24 mouse cellular contexts compared by ENCODE assay signal in genomic region chr1:61263466-61263865, GRCm38 (mm10).
DNase-seq lines count a peak whose midpoint lies in the region; ATAC-seq lines count a peak whose summit lies in the region.
"Had no signal": no experiment of that assay in that cellular context is flagged by ENCODE, and none has a peak within 500 bp of the region (broad histone marks: within the 10 kb centered on the region; RNA-seq: fewer than 3 reads in every experiment).

No protein-coding gene starts in this region.

- no peak overlapping the region for H3K27ac ChIP-seq in heart, embryonic 16.5 days (ENCODE audit: low read length)
- H3K27ac ChIP-seq in limb, embryonic 11.5 days (replicated peaks; ENCODE audit: low read depth, low read length): no peak overlapping the region
- H3K27ac ChIP-seq in limb, embryonic 10.5 days: no peak overlapping the region
- H3K27ac ChIP-seq in stomach, embryonic 15.5 days: no peak overlapping the region
- H3K27ac ChIP-seq: embryonic facial prominence, embryonic 15.5 days; hindbrain, embryonic 13.5 days; neural tube, embryonic 12.5 days had no signal

- no peaks in the 10 kb centered on the region for H3K27me3 ChIP-seq in heart, embryonic 16.5 days (ENCODE audit: control insufficient read depth, insufficient read depth, low read length)
- H3K27me3 ChIP-seq in limb, embryonic 11.5 days (ENCODE audit: control insufficient read depth, insufficient read depth, low read length): no peaks in the 10 kb centered on the region
- H3K27me3 ChIP-seq in limb, embryonic 10.5 days (ENCODE audit: low read depth, poor library complexity, severe bottlenecking): peaks cover 16% of the 10 kb centered on the region; the same call in 1 of the 2 replicates
- no peaks in the 10 kb centered on the region for H3K27me3 ChIP-seq in stomach, embryonic 15.5 days (replicated peaks)
- H3K27me3 ChIP-seq: hindbrain, embryonic 13.5 days; megakaryocyte, embryonic 14.5 days; neural tube, embryonic 12.5 days had no signal

- H3K4me1 ChIP-seq in heart, embryonic 16.5 days (ENCODE audit: control insufficient read depth, insufficient read depth, low read length): peaks cover 4% of the 10 kb centered on the region; the same call in 1 of the 2 replicates
- H3K4me1 ChIP-seq in limb, embryonic 11.5 days (ENCODE audit: control insufficient read depth, insufficient read depth, low read length): 0 out of 2 replicates have a peak, but pooled peaks cover 5% of the 10 kb centered on the region
- peaks cover 22% of the 10 kb centered on the region for H3K4me1 ChIP-seq in limb, embryonic 10.5 days
- no peaks in the 10 kb centered on the region; the same call in 1 of the 2 replicates for H3K4me1 ChIP-seq in stomach, embryonic 15.5 days
- H3K4me1 ChIP-seq: megakaryocyte, embryonic 14.5 days had no signal

- peak overlapping the region; percentile 11 for H3K4me2 ChIP-seq in heart, embryonic 16.5 days (ENCODE audit: low read depth, low read length)
- H3K4me2 ChIP-seq in limb, embryonic 11.5 days (ENCODE audit: low read depth, severe bottlenecking): no peak overlapping the region
- H3K4me2 ChIP-seq in stomach, embryonic 15.5 days: 0 out of 2 replicates have a peak overlapping the region, but pooled peaks have one; percentile 1
- H3K4me2 ChIP-seq: embryonic facial prominence, embryonic 15.5 days; hindbrain, embryonic 13.5 days; neural tube, embryonic 12.5 days had no signal

- H3K36me3 ChIP-seq in heart, embryonic 16.5 days (ENCODE audit: control insufficient read depth, insufficient read depth): no peaks in the 10 kb centered on the region
- H3K36me3 ChIP-seq in limb, embryonic 11.5 days (ENCODE audit: control insufficient read depth, insufficient read depth, low read length): no peaks in the 10 kb centered on the region
- H3K36me3 ChIP-seq in limb, embryonic 10.5 days: no peaks in the 10 kb centered on the region
- no peaks in the 10 kb centered on the region for H3K36me3 ChIP-seq in stomach, embryonic 15.5 days
- H3K36me3 ChIP-seq: embryonic facial prominence, embryonic 15.5 days; G1E; hindbrain, embryonic 13.5 days; neural tube, embryonic 12.5 days had no signal

- no peak overlapping the region for H3K4me3 ChIP-seq in heart, embryonic 16.5 days (ENCODE audit: low read length)
- H3K4me3 ChIP-seq in limb, embryonic 11.5 days (ENCODE audit: low read depth, low read length): no peak overlapping the region
- no peak overlapping the region for H3K4me3 ChIP-seq in limb, embryonic 10.5 days
- H3K4me3 ChIP-seq in stomach, embryonic 15.5 days (replicated peaks): no peak overlapping the region
- H3K4me3 ChIP-seq: embryonic facial prominence, embryonic 15.5 days; hindbrain, embryonic 13.5 days; megakaryocyte, embryonic 14.5 days; neural tube, embryonic 12.5 days had no signal

- no peaks in the 10 kb centered on the region for H3K9me3 ChIP-seq in heart, embryonic 16.5 days (replicated peaks; ENCODE audit: control insufficient read depth, low read length)
- H3K9me3 ChIP-seq in limb, embryonic 11.5 days (ENCODE audit: control insufficient read depth, low read length): no peaks in the 10 kb centered on the region
- H3K9me3 ChIP-seq in limb, embryonic 10.5 days (replicated peaks): no peaks in the 10 kb centered on the region
- no peaks in the 10 kb centered on the region for H3K9me3 ChIP-seq in stomach, embryonic 15.5 days
- H3K9me3 ChIP-seq: embryonic facial prominence, embryonic 15.5 days; G1E; hindbrain, embryonic 13.5 days; neural tube, embryonic 12.5 days had no signal

- 21% methylated on average over 10 of the region's 10 CpGs for WGBS in heart, embryonic 16.5 days
- WGBS in limb, embryonic 11.5 days: 32% methylated on average over 10 of the region's 10 CpGs
- WGBS in limb, embryonic 10.5 days: 43% methylated on average over 10 of the region's 10 CpGs
- WGBS in stomach, embryonic 15.5 days: 22% methylated on average over 10 of the region's 10 CpGs

- H3K9ac ChIP-seq in heart, embryonic 16.5 days (ENCODE audit: low read length): no peak overlapping the region
- no peak overlapping the region for H3K9ac ChIP-seq in limb, embryonic 11.5 days (ENCODE audit: low read length)
- H3K9ac ChIP-seq in stomach, embryonic 15.5 days: no peak overlapping the region
- H3K9ac ChIP-seq: embryonic facial prominence, embryonic 15.5 days; forebrain, postnatal 0 days; hindbrain, embryonic 13.5 days; liver, postnatal 0 days; neural tube, embryonic 12.5 days had no signal

- DNase-seq in heart, adult 11 months: peak; percentile 53
- DNase-seq in heart, adult 8-10 months (ENCODE audit: low spot score): no peak
- no peak for DNase-seq in heart, postnatal 14 days
- DNase-seq in limb, embryonic 11.5 days (ENCODE audit: low spot score): peak; percentile 22
- DNase-seq in limb, embryonic 10.5 days (ENCODE audit: low spot score): no peak
- no peak for DNase-seq in gastrocnemius, adult 8-10 months (ENCODE audit: low spot score in 2 of 2)
- DNase-seq: adrenal gland, postnatal 10 days; cerebellum, adult 9-11 months; forebrain, postnatal 0 days; kidney, adult 18-20 months; kidney, postnatal 25 days; liver, postnatal 0 days; lung, postnatal 14 days; spleen, adult 18-20 months; thymus, adult 18-20 months; thymus, postnatal 4 days had no signal

- no peak for ATAC-seq in heart, embryonic 16.5 days (replicated peaks; ENCODE audit: extremely low read depth, insufficient read depth, low FRiP score)
- ATAC-seq in limb, embryonic 11.5 days (ENCODE audit: insufficient number of reproducible peaks, low FRiP score, low TSS enrichment, low read depth): no peak
- ATAC-seq in stomach, embryonic 15.5 days (ENCODE audit: insufficient read depth, low FRiP score, low read depth): no peak
- ATAC-seq: activated CD4-positive, CD25-positive, alpha-beta regulatory T cell, adult 4 months; forebrain, postnatal 0 days; liver, postnatal 0 days had no signal

- intact Hi-C loops in heart, postnatal 14 days (cut with DNase I): no loop called here

Comparison
In these comparisons a context has a peak if more than half of its experiments do, and no peak if none do; other contexts are left out.
1. DNase-seq: peak in heart, adult 11 months (single experiment) and limb, embryonic 11.5 days (single experiment); none in heart, adult 8-10 months (single experiment), heart, postnatal 14 days (0 of 2), limb, embryonic 10.5 days (single experiment) and gastrocnemius, adult 8-10 months (0 of 2).